11 mouse cellular contexts compared by ENCODE assay signal in the genomic region with DNA sequence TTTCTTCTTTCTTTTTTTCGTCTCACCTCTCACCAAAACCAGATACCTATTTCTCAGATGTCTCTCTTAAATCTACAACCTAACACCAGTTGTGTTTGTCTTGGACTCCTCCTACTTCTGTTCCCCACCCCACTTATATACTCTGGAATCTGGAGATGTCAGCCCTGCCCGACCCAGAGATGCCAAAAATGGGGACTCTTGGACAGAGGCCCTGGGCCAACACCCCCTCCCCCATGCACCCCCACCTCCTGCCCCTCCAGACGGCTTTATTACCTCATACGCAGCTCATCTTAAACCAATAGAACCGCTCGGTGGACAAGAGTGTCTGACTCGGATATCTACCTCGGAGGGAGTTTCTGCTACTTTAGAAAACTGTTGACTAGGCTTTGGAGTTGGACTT.
"Had no signal": no experiment of that assay in that cellular context is flagged by ENCODE, and none has a peak within 500 bp of the region (broad histone marks: within the 10 kb centered on the region; RNA-seq: fewer than 3 reads in every experiment).

No protein-coding gene starts in this region.

- H3K4me2 ChIP-seq: intestine, embryonic 15.5 days; limb, embryonic 15.5 days; liver, embryonic 13.5 days; midbrain, embryonic 13.5 days; stomach, embryonic 15.5 days had no signal

- H3K9me3 ChIP-seq: intestine, embryonic 15.5 days; limb, embryonic 15.5 days; liver, embryonic 13.5 days; midbrain, embryonic 13.5 days; stomach, embryonic 15.5 days had no signal

- DNase-seq: kidney, adult 2 months; kidney, postnatal 14 days; liver, embryonic 13.5 days; right cerebral cortex, postnatal 14 days; thymus, adult 2 months; thymus, postnatal 25 days had no signal

- H3K27me3 ChIP-seq: intestine, embryonic 15.5 days; limb, embryonic 15.5 days; liver, embryonic 13.5 days; midbrain, embryonic 13.5 days; stomach, embryonic 15.5 days had no signal

- H3K4me3 ChIP-seq: intestine, embryonic 15.5 days; left cerebral cortex, adult 2 months; limb, embryonic 15.5 days; liver, embryonic 13.5 days; midbrain, embryonic 13.5 days; stomach, embryonic 15.5 days had no signal

- H3K9ac ChIP-seq: intestine, embryonic 15.5 days; limb, embryonic 15.5 days; stomach, embryonic 15.5 days had no signal

- ATAC-seq: intestine, embryonic 15.5 days; midbrain, embryonic 13.5 days had no signal

- H3K27ac ChIP-seq: intestine, embryonic 15.5 days; left cerebral cortex, adult 2 months; limb, embryonic 15.5 days; liver, embryonic 13.5 days; midbrain, embryonic 13.5 days had no signal
